Mouse (Mus musculus) cerebellum, postnatal 10 days (tissue): ENCODE data around the gene B2m.
"Not testable (repeated sequence)": the region's sequence is repeated elsewhere in the genome, so short reads cannot be mapped to it uniquely, and the experiment has no call there.

Source experiments
- DNase-seq, 2 experiments: peaks; one replicate each; pipeline ENCODE4 v3.0.0; 2021; ENCODE audit warnings: mixed read lengths in 2 of 2

B2m gene

DNA sequence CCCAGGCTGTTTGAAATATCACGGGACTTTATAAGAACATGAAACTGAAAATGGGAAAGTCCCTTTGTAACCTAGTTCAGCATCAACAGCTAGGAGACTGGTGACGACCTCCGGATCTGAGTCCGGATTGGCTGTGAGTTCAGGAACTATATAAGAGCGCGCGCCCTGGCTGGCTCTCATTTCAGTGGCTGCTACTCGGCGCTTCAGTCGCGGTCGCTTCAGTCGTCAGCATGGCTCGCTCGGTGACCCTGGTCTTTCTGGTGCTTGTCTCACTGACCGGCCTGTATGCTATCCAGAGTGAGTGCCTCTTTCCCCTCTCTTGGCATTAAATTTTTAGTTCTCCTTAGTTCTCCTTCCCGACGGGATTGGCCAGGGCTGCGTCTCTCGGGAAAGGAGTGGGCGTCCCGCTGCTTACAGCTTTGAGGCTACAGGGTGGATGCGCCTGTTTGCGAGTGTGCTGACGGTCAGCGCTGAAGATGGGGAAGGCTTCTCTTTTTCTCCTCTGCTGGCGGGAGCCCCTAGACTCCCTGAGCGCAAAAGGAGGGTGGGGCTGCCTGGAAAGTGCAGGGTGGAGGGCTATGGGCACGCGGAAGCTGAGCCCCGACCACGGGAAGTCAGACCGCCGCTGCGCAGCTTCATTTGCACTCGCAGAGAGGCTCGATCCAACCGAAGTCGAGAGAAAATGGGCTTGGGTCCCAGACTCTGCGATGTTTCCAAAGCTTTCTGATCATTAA is at the start of gene B2m:
TSS of gene B2m (plus strand) at position 179 of the 734 bp plus-strand sequence.
- peak; percentile 96 for DNase-seq

GRCm38 (mm10) chr2:122097686-122098085 is 49.8 kb upstream of the B2m start:
- DNase-seq: not testable (repeated sequence)

DNA sequence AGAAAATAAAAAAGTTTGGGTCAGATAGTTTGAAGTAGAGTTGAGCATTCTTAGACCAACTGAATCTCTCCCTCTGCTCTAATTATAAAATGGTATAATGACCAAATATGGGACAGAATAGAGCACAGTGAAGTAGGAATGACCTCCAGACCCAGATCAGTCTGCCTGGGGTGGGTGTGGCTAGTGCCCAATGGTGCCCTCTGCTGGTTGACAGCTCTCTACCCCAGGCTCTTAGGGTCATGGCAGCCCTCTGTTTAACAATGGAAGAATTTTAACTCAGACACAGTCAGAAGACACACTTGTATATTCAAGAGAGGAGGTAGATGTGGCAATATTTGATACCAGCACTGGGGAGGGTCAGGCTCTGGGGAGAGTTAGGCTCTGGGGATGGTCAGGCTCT is 45.4 kb upstream of the B2m start:
- peak; percentile 7 to 13 for DNase-seq

DNA sequence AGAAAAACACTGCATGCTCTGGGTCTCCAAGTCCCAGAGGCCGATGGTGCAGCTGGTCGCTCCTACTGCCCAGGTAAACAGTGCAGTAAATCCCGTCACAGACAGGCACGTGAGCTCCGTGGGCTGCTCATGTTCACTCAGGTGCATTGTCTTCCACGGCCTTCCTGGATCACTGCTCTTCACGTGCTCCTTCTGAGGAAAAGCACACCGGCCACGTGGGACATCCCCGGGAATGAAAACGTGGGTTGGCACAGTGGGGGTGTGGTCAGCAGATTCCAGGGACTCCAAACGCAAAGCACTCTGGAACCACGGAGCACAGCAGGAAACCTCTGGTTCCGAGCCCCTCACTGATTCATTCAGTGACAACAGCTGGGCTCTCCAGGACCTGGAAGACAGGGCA is 39.4 kb upstream of the B2m start:
- DNase-seq: no peak

- no peak for DNase-seq
Measured at GRCm38 (mm10) chr2:122109714-122110113, 37.8 kb upstream of the B2m start.

GRCm38 (mm10) chr2:122116888-122117287 is 30.6 kb upstream of the B2m start:
- DNase-seq: peak in 1 of 2 experiments; percentile 7

DNA sequence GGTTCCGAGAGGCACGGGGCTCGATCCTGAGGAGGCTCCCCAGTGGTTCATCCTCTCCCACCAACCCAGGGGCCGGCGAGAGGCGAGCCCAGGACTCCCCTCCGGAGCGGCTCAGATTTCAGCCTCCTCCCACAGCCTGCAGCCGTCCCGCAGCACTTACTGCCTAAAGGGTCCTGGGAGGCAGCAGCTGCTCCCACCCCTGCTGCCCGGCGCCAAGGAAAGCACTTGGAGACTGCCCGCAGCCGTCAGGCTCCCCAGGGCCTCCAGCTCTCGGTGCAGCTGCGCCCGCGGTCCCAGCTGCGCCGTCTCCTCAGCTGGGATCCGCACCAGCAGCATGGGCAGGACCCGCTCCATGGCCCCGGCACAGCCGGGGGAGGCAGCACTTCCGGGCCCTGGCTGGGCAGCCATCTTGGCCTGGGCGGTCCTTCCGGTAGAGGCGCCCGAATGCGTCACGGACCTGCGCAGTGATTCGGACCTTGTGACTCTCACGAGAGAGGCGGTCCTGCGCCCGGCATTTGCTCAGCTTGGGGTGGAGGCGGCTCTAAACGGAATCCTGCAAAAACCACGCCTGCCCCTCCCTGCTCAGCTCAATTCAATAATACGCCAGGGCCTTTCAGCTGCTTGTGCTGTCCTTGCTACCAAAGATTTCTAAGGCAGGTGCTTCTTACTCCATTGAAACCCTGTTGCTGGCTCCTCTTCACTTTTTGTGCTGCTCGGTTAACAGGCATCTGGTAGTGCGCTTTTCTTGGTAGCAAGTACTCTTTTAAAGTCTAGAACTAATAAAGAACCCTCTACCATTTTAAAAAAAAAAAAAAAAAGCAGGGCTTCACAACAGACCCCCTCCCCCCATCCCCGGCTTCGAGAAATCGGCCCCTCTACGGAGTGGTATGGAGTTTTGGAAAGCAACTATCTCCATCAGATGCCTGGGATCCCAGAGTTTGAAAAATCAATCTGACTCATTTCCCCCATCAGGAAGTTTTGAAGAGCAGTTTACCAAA is 29.2 kb upstream of the B2m start, which contains the start of gene Spg11:
TSS of gene Spg11 (minus strand) at position 426 of the 998 bp plus-strand sequence.
- DNase-seq: peak; percentile 97 to 98

- no peak for DNase-seq
Measured at GRCm38 (mm10) chr2:122125680-122126572, 21.6 kb upstream of the B2m start.

GRCm38 (mm10) chr2:122126765-122127347 is 20.6 kb upstream of the B2m start:
- DNase-seq: no peak

DNA sequence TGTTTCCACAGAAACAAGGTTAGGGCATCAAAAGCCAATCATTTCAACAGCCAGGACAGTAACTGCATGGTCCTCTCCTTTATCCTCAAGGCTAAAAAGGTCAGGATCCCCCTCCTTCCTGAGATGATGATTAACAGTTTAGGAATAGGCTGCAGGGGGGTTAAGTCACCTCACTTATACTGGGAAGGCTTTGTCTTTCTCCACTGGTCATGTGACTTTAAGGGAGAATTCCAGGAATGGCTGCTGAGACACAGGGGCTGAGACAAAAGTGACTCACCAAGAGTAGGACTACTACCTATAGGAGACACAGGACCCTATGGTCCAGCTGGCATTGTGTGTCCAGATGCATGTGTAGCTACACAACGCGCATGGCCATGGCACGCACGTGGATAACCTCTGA is 19.9 kb upstream of the B2m start:
- no peak for DNase-seq

- DNase-seq: no peak
Measured at GRCm38 (mm10) chr2:122132078-122132477, 15.4 kb upstream of the B2m start.

DNA sequence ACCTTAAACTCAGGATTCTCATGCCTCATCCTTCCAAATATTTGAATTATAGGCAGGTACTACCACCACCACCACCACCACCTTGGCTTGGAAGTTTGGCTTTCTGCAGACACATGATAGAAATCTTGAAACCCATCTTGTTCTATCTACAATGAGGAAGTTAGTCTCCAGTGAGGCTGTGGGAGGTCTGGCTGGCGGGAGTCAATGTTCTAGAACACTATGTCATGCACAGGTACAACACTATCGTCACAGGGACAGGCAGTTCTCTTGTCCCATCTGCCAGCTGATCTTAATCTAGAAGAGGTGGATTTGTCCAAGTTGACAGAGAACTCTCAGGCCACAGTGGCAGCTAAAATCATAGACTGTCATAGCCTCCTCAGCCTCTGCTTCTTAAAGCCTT is 14.9 kb upstream of the B2m start:
- DNase-seq: no peak

- DNase-seq: no peak
Measured at GRCm38 (mm10) chr2:122137839-122138465, 9.5 kb upstream of the B2m start.

DNA sequence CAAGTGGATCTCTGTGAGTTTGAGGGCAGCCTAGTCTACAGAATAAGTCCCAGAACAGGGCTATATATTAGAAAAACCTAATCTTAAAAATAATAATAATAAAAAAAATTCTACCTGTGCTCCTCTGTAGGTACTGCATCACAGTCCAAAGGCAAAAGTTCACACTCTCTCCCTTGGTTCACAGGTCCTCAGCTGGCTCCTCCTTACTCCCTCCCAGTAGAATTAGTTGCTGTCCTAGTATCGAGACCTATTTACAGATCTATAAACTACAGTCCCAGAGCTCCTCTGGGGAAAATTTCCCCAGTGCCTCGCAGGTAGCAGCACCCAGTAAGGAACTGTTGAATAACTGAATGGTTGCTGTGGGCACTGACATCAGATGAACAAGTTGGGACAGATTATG is 6.7 kb upstream of the B2m start:
- no peak for DNase-seq

DNA sequence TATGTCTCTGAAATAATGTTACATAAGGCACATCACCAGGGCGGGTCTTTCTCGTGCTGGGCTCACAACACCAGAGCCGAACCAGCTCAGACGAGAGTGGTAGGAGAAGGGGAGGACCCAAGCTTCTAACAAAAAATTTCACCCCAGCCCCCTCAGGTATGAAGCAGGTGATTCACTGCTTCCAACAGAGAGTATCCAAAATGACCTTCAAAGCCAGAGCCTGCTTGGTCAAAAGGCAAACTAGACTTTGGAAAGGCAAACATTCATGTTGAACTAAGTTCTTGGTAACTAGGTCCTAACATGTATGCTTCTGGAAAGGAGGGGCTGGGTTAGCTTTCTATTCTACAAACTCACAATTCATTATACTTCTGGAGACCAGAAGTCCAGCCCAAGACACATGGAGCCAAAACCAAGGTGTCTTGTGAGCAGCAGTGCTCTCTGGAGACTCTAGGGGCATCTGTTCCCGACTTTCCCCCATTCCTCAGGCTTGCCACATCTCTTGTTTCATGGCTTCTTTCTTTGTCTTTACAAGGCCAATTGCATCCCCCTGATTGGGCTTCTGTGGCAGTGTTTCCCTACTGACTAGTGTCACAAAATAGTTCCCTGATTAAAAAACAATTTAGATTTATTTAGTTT is 6.0 kb upstream of the B2m start:
- DNase-seq: no peak

DNA sequence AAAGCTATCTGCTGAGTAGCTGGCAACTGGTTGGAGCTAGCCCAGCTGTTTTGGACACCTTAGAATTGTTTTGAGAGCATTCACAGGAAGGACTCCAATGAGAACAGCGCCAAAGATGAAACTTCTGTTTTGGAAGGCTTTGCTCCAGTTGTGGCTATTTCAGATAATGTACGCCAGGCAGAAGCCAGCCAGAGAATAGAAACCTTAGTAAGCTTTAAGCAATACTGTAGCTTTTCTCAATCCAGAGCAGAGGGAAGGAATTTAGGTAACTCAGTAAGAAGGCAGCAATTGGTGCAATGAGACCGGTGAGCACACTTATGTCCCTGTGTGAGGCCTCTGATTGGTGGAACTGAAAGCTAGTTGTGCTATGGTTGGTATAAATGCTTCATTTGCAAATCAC is 4.4 kb upstream of the B2m start:
- DNase-seq: no peak

DNA sequence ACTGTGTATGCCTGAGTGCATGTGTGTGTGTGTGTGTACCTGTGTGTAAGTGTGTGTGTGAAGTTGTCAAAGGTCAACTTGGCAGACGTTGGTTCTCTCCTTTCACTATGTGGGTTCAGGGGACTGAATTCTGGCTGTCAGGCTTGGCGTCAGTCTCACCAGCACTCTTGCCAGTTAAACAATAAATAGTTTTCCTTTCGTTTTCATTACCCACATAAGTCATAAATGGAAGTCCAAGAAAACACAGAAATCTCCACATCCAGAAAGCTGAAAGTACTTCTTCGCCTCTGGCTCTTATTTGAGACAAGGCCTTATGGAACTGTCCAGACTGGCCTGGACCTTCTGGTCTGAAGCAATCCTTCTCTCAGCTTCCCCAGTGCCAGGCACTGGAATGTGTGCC is 1.7 kb upstream of the B2m start:
- no peak for DNase-seq

GRCm38 (mm10) chr2:122146687-122147086 is 799 bp upstream of the B2m start:
- peak; percentile 15 to 20 for DNase-seq

DNA sequence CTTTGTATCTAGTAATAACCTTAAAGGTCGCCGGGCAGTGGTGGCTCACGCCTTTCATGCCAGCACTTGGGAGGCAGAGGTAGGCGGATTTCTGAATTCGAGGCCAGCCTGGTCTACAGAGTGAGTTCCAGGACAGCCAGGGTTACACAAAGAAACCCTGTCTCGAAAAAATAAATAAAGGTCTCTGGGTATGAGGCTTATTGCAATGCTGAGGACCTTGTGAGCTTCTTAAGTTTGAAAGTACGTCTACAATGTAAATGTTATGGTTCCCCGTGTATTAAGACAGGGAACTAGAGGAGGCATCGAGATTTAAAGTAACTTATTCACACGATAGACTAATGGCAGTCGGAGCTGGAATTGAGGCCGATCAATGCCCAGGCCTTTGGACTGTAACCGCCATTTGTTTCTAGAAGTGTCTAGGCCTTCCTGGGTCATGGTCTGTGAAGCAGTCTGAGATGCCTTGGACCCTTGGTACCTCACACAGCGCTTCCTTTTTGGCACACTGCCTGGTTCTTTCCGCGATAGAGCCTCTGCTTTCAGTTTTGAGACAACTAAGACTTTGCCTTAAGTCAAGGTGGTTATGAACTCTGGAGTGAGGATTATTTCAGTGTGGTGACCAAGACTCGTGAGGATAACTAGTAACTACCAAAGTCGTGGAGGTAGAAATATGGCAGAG is 894 bp downstream of the B2m start:
- DNase-seq: peak; percentile 40 to 46

DNA sequence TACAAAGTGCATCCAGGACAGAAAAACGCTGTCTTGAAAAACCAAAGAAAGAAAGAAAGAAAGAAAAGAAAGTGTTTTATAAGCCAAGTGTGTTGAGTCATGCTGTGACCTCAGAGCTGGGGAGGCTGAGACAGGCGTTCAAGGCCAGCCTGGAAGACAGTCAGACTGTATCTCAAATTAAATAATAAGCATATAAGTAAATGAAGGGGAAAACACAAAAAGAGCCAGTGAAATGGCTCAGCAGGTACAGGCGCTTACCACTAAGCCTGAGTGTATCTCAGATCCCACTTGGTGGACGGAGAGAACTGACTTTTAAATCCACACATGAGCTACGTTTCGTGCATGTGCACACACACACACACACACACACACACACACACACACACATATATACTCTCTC is 1.8 kb downstream of the B2m start:
- DNase-seq: no peak

DNA sequence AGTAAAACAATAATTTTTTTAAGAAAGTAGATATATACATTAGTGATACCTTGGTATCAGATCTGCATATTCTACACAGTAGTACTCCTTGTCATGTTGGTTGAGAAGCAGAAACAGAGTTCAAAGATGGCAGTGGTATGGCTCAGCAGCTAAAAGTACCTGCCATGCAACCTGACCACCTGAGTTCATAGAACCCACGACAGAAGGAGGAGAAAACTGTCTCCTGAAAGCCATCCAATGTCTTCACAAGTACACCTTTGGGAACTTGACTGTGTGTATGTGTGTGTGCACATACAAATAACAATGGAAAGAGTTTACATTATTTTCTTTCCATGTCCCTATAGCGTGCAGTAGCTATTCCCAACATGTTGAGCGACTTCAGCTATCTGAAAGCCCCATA is 2.2 kb downstream of the B2m start:
- DNase-seq: no peak
